Comparison of ENCODE assay signal across 9 mouse cellular contexts in genomic region chr5:21986311-21986710, GRCm38 (mm10).
DNase-seq lines count a peak whose midpoint lies in the region; ATAC-seq and TF ChIP-seq lines count a peak whose summit lies in the region.
"Had no signal": no experiment of that assay in that cellular context is flagged by ENCODE, and none has a peak within 500 bp of the region (broad histone marks: within the 10 kb centered on the region; RNA-seq: fewer than 3 reads in every experiment).

No protein-coding gene starts in this region.

- TF ChIP-seq CTCF in spleen, adult 2 months (IDR thresholded peaks at IDR 0.05; ENCODE audit: extremely low read depth, insufficient read depth, insufficient read length, insufficient replicate concordance), result peak; percentile 9; the same call in 1 of the 2 replicates
- TF ChIP-seq CTCF in heart, postnatal 0 days (IDR thresholded peaks at IDR 0.05; ENCODE audit: low read depth), result peak; percentile 77
- peak; percentile 79 for TF ChIP-seq CTCF in liver, postnatal 0 days (IDR thresholded peaks at IDR 0.05; ENCODE audit: low read depth)

- DNase-seq in gastrocnemius, adult 18-20 months (ENCODE audit: low spot score), result peak; percentile 26
- DNase-seq in gastrocnemius, postnatal 25 days, result no peak
- peak in 1 of 2 experiments; percentile 37 for DNase-seq in spleen, adult 2 months (ENCODE audit: low read depth in 1 of 2, low spot score in 2 of 2)
- no peak for DNase-seq in spleen, adult 12 weeks (ENCODE audit: low spot score)
- peak; percentile 50 for DNase-seq in cerebellum, adult 11-12 months
- DNase-seq in heart, postnatal 0 days (ENCODE audit: low spot score), result peak; percentile 7
- peak; percentile 56 for DNase-seq in liver, postnatal 0 days
- DNase-seq in thymus, postnatal 14 days, result peak; percentile 13

- TF ChIP-seq POLR2A in spleen, adult 2 months (IDR thresholded peaks at IDR 0.05; ENCODE audit: low read depth, low read length), result no peak

- no peak overlapping the region for H3K27ac ChIP-seq in spleen, adult 2 months (ENCODE audit: insufficient read depth, low read length)
- no peak overlapping the region for H3K27ac ChIP-seq in heart, postnatal 0 days (ENCODE audit: low read depth)
- H3K27ac ChIP-seq in liver, postnatal 0 days (ENCODE audit: low read depth), result no peak overlapping the region
- H3K27ac ChIP-seq: neural tube, embryonic 12.5 days had no signal

- WGBS in spleen, adult 2 months, result 33% methylated on average over 4 of the region's 4 CpGs
- WGBS in heart, postnatal 0 days, result 37% methylated on average over 4 of the region's 4 CpGs
- WGBS in liver, postnatal 0 days (ENCODE audit: insufficient replicate concordance), result 37% methylated on average over 4 of the region's 4 CpGs

- no peaks in the 10 kb centered on the region for H3K4me1 ChIP-seq in spleen, adult 2 months (ENCODE audit: control insufficient read depth, insufficient read depth, insufficient read length)
- no peaks in the 10 kb centered on the region for H3K4me1 ChIP-seq in heart, postnatal 0 days (ENCODE audit: control insufficient read depth, insufficient read depth)
- H3K4me1 ChIP-seq in liver, postnatal 0 days (ENCODE audit: insufficient read depth), result no peaks in the 10 kb centered on the region
- H3K4me1 ChIP-seq: neural tube, embryonic 12.5 days had no signal

- no peak overlapping the region for H3K9ac ChIP-seq in heart, postnatal 0 days (replicated peaks; ENCODE audit: low read depth, low read length)
- H3K9ac ChIP-seq in liver, postnatal 0 days (replicated peaks), result no peak overlapping the region
- H3K9ac ChIP-seq: neural tube, embryonic 12.5 days had no signal

- ATAC-seq in heart, postnatal 0 days (ENCODE audit: insufficient read depth, low read depth), result no peak
- no peak for ATAC-seq in liver, postnatal 0 days

- H3K9me3 ChIP-seq in heart, postnatal 0 days (replicated peaks; ENCODE audit: control insufficient read depth, low read length), result peaks cover 13% of the 10 kb centered on the region
- H3K9me3 ChIP-seq in liver, postnatal 0 days (ENCODE audit: low read length), result no peaks in the 10 kb centered on the region
- H3K9me3 ChIP-seq: neural tube, embryonic 12.5 days had no signal

- TF ChIP-seq EP300 in heart, postnatal 0 days (IDR thresholded peaks at IDR 0.05; ENCODE audit: low read depth), result no peak
- no peak for TF ChIP-seq EP300 in liver, postnatal 0 days (IDR thresholded peaks at IDR 0.05; ENCODE audit: low read depth)

- H3K27me3 ChIP-seq in spleen, adult 2 months (ENCODE audit: control insufficient read depth, insufficient read depth, low read length), result no peaks in the 10 kb centered on the region
- H3K27me3 ChIP-seq in heart, postnatal 0 days (ENCODE audit: control insufficient read depth, insufficient read depth, low read length), result no peaks in the 10 kb centered on the region
- H3K27me3 ChIP-seq in liver, postnatal 0 days (ENCODE audit: insufficient read depth, low read length), result no peaks in the 10 kb centered on the region
- H3K27me3 ChIP-seq: neural tube, embryonic 12.5 days had no signal

- no peak overlapping the region for H3K4me3 ChIP-seq in spleen, adult 2 months (ENCODE audit: extremely low read depth, insufficient read depth, insufficient read length)
- no peak overlapping the region for H3K4me3 ChIP-seq in heart, postnatal 0 days (ENCODE audit: low read depth, low read length)
- no peak overlapping the region for H3K4me3 ChIP-seq in liver, postnatal 0 days (ENCODE audit: low read depth, low read length)
- H3K4me3 ChIP-seq: neural tube, embryonic 12.5 days had no signal

- H3K4me2 ChIP-seq in heart, postnatal 0 days (ENCODE audit: low read depth, low read length), result no peak overlapping the region
- no peak overlapping the region for H3K4me2 ChIP-seq in liver, postnatal 0 days (ENCODE audit: low read depth, low read length)
- H3K4me2 ChIP-seq: neural tube, embryonic 12.5 days had no signal

- no peaks in the 10 kb centered on the region for H3K36me3 ChIP-seq in spleen, adult 2 months (ENCODE audit: control insufficient read depth, insufficient read depth, low read length)
- no peaks in the 10 kb centered on the region for H3K36me3 ChIP-seq in heart, postnatal 0 days (replicated peaks; ENCODE audit: control insufficient read depth, insufficient read depth, low read length)
- peaks cover 5% of the 10 kb centered on the region for H3K36me3 ChIP-seq in liver, postnatal 0 days (replicated peaks; ENCODE audit: insufficient read depth, low read length)
- H3K36me3 ChIP-seq: neural tube, embryonic 12.5 days had no signal

Comparison
In these comparisons a context has a peak if more than half of its experiments do, and no peak if none do; other contexts are left out.
1. DNase-seq: peak in gastrocnemius, adult 18-20 months (single experiment), cerebellum, adult 11-12 months (single experiment), heart, postnatal 0 days (single experiment), liver, postnatal 0 days (single experiment) and thymus, postnatal 14 days (single experiment); none in gastrocnemius, postnatal 25 days (single experiment) and spleen, adult 12 weeks (single experiment).
2. CTCF ChIP-seq: peak in every context shown above with its lines; median percentile 79 in liver, postnatal 0 days; 77 in heart, postnatal 0 days; 9 in spleen, adult 2 months.